Mouse (Mus musculus): ENCODE data around the gene Cfdp1. TPM values are rescaled to one million over a fixed set of nuclear protein-coding genes. Genes with fewer than 3 reads are reported as not detected.

Gene Cfdp1
- polyA plus RNA-seq, 1 experiment from 2014 or later = 195 TPM

DNA sequence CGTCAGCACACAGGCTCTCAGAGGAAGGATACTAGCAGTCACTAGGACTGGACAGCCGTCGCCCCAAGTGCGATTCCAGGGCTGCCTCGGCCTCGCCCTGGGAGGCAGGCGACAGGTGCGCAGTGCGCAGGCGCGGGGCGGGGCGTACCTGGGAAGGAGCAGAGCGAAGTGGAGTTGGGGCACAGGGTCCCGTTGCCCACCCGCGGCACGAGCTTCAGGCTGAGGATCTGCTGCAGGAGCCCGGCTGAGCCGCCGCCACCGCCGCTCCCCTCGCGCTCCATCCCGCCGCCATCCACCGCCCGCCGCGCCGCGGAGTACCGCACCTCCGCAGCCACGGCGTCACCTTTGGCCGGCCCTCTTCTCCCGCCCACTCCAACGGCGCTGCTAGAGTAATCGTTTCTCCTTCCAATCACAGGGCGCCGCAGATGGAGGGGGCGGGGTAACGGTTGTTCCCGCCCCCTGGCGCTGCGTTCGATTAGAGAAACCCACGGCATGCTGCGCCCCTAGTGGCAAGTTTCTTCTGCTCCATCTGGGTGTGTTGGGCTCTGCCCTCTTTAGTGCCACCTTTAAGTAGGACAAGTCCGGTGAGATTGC is 22.4 kb upstream of the Cfdp1 start, which contains the start of gene Tmem170:
TSS of gene Tmem170 (minus strand) at position 396 of the 594 bp plus-strand sequence.
- H3K36me3 ChIP-seq (ENCODE audit: insufficient read depth) = no peaks in the 10 kb centered on the region
- peak; percentile 95 for TF ChIP-seq CTCF (IDR thresholded peaks at IDR 0.05; ENCODE audit: low read depth)
- H3K9ac ChIP-seq = peak within 1 kb of the TSS; percentile 55
- H3K9me3 ChIP-seq (ENCODE audit: low read depth, low read length) = no peaks in the 10 kb centered on the region
- no peaks in the 10 kb centered on the region for H3K27me3 ChIP-seq (ENCODE audit: insufficient read depth, low read length)
- H3K27ac ChIP-seq (ENCODE audit: low read depth) = peak within 1 kb of the TSS; percentile 78
- peak; percentile 99 for DNase-seq
- peak; percentile 98 for ATAC-seq (ENCODE audit: insufficient read depth)
- WGBS = under 1% methylated on average over 51 of the region's 53 CpGs
- H3K4me1 ChIP-seq (ENCODE audit: insufficient read depth) = peaks cover 4% of the 10 kb centered on the region; the same call in 1 of the 2 replicates
- peak within 1 kb of the TSS; percentile 79 for H3K4me2 ChIP-seq
- H3K4me3 ChIP-seq (ENCODE audit: low read depth, low read length) = peak within 1 kb of the TSS; percentile 77

DNA sequence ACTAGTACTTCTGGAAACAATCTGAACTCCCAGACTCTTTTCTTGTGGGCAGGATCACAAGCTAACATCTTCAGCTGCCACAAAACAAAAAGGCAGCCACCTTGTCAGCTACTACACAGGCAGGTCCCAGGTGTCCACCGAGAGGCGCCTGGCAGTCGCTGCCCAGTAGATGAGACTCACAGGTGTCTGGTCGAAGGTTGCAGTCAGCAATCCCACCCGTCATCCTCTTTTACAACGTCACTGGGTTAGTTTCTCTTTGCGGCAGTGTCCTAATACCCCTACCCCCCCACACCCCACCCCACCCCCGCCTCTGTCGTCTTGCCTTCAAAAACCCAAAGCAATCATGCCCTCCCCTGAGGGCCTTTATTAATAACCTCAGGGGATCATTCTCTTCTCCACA is 21.7 kb upstream of the Cfdp1 start:
- H3K36me3 ChIP-seq (ENCODE audit: insufficient read depth) = no peaks in the 10 kb centered on the region
- peaks cover 4% of the 10 kb centered on the region; the same call in 1 of the 2 replicates for H3K4me1 ChIP-seq (ENCODE audit: insufficient read depth)
- no peak for DNase-seq
- TF ChIP-seq CTCF (IDR thresholded peaks at IDR 0.05; ENCODE audit: low read depth) = no peak
- peak overlapping the region; percentile 79 for H3K4me2 ChIP-seq
- H3K27ac ChIP-seq (ENCODE audit: low read depth) = 0 out of 2 replicates have a peak overlapping the region, but pooled peaks have one; percentile 78
- H3K9ac ChIP-seq = peak overlapping the region; percentile 55
- ATAC-seq (ENCODE audit: insufficient read depth) = peak; percentile 1; the same call in 1 of the 2 replicates
- WGBS = 24% methylated on average over 9 of the region's 9 CpGs
- H3K4me3 ChIP-seq (ENCODE audit: low read depth, low read length) = peak overlapping the region; percentile 77
- H3K27me3 ChIP-seq (ENCODE audit: insufficient read depth, low read length) = no peaks in the 10 kb centered on the region
- no peaks in the 10 kb centered on the region for H3K9me3 ChIP-seq (ENCODE audit: low read depth, low read length)

DNA sequence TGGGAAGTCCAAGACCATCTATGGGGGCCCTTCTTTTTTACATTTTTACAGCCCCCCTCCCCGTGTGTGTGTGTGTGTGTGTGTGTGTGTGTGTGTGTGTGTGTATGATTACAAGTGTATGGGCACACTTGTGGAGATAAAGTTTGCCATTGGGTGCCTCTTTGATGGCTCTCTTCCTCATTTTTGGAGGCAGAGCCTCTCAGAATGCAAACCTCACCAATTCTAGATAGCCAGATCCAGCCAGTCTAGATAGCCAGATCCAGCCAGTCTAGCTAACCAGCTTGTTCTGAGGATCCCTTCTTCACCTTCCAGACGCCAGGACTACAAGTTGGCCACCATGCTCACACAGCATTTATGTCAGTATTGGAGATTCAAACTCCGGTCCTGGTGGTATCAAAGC is 17.2 kb upstream of the Cfdp1 start:
- no peaks in the 10 kb centered on the region for H3K27me3 ChIP-seq (ENCODE audit: insufficient read depth, low read length)
- no peak overlapping the region for H3K4me2 ChIP-seq
- no peaks in the 10 kb centered on the region for H3K9me3 ChIP-seq (ENCODE audit: low read depth, low read length)
- H3K4me3 ChIP-seq (ENCODE audit: low read depth, low read length) = no peak overlapping the region
- no peak for ATAC-seq (ENCODE audit: insufficient read depth)
- no peak overlapping the region for H3K27ac ChIP-seq (ENCODE audit: low read depth)
- peaks cover 4% of the 10 kb centered on the region; the same call in 1 of the 2 replicates for H3K4me1 ChIP-seq (ENCODE audit: insufficient read depth)
- no peak overlapping the region for H3K9ac ChIP-seq
- TF ChIP-seq CTCF (IDR thresholded peaks at IDR 0.05; ENCODE audit: low read depth) = no peak
- 81% methylated on average over 3 of the region's 3 CpGs for WGBS
- no peak for DNase-seq
- H3K36me3 ChIP-seq (ENCODE audit: insufficient read depth) = 0 out of 2 replicates have a peak, but pooled peaks cover 4% of the 10 kb centered on the region

DNA sequence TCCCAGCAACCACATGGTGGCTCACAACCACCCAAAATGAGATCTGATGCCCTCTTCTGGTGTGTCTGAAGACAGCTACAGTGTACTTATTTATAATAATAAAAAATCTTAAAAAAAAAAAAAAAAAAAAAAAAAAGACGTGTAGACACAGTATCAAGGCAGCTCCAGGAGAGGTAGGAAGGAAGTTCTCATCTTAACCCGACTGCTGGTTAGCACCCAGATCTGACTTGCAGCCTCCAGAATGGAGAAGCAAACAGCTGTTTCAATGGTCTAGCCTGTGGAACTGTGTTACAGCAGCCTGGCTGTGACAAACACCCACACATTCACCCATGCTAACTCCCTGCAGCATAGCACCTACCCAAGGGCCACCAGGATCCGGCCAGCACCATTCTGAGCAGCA is 16.3 kb upstream of the Cfdp1 start:
- Histone ChIP-seq H3K4me2 (no peak overlapping the region), H3K4me1 (ENCODE audit: insufficient read depth) (no peaks in the 10 kb centered on the region), H3K36me3 (ENCODE audit: insufficient read depth) (peaks cover 13% of the 10 kb centered on the region; the same call in 1 of the 2 replicates), H3K9ac (no peak overlapping the region), H3K9me3 (ENCODE audit: low read depth, low read length) (no peaks in the 10 kb centered on the region), H3K4me3 (ENCODE audit: low read depth, low read length) (no peak overlapping the region), H3K27ac (ENCODE audit: low read depth) (no peak overlapping the region), H3K27me3 (ENCODE audit: insufficient read depth, low read length) (no peaks in the 10 kb centered on the region)
- 80% methylated on average over 3 of the region's 3 CpGs for WGBS
- ATAC-seq (ENCODE audit: insufficient read depth) (no peak), DNase-seq (no peak)
- TF ChIP-seq CTCF (IDR thresholded peaks at IDR 0.05; ENCODE audit: low read depth) = no peak

DNA sequence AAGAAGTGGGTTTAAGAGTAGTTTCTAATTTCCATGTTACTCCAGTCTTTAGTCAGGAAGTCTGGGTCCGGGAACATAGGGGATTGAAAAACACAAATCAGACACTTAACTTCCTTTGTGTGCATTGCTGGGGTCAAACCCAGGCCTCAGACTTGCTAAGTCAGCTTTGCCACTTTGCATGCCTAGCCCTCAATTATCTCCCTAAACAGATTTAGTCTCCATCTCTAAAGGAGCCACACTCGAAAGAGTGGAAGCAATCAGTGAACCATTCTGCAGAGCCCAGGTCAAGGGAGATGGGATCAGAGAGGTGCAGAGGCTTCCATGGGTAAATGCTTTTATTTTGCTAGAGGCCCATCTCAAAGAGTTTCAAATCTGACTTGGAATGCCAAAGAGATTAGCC is 14.6 kb upstream of the Cfdp1 start:
- no peaks in the 10 kb centered on the region for H3K4me1 ChIP-seq (ENCODE audit: insufficient read depth)
- 35% methylated on average over 2 of the region's 2 CpGs for WGBS
- H3K9me3 ChIP-seq (ENCODE audit: low read depth, low read length) = no peaks in the 10 kb centered on the region
- TF ChIP-seq CTCF (IDR thresholded peaks at IDR 0.05; ENCODE audit: low read depth) = no peak
- H3K9ac ChIP-seq = no peak overlapping the region
- no peak overlapping the region for H3K4me3 ChIP-seq (ENCODE audit: low read depth, low read length)
- ATAC-seq (ENCODE audit: insufficient read depth) (no peak), DNase-seq (no peak)
- peaks cover 16% of the 10 kb centered on the region; the same call in 1 of the 2 replicates for H3K36me3 ChIP-seq (ENCODE audit: insufficient read depth)
- H3K27me3 ChIP-seq (ENCODE audit: insufficient read depth, low read length) = no peaks in the 10 kb centered on the region
- no peak overlapping the region for H3K4me2 ChIP-seq
- no peak overlapping the region for H3K27ac ChIP-seq (ENCODE audit: low read depth)

DNA sequence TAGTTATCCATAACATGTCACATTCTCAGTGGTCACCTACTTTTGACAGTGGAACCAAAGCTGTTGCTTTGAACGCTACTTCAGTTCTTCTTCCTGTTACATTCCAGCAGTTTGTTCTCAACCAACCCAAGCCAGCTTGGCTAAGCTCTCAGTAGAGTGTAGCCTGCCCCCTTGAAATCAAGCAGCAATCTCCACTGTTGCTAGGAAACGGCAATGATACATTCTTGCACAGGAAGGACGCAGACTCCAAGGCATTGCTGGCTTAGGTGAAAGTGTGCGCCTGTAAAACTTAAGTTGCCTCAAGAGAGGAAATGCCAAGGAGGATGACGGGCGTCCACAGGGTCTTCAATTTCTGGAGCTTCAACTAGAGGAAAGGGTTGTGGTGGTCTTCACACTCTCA is 11.8 kb upstream of the Cfdp1 start:
- no peak overlapping the region for H3K27ac ChIP-seq (ENCODE audit: low read depth)
- WGBS = 68% methylated on average over 6 of the region's 6 CpGs
- H3K9ac ChIP-seq = no peak overlapping the region
- TF ChIP-seq CTCF (IDR thresholded peaks at IDR 0.05; ENCODE audit: low read depth) = no peak
- H3K27me3 ChIP-seq (ENCODE audit: insufficient read depth, low read length) = no peaks in the 10 kb centered on the region
- H3K4me2 ChIP-seq = no peak overlapping the region
- H3K36me3 ChIP-seq (ENCODE audit: insufficient read depth) = peaks cover 16% of the 10 kb centered on the region; the same call in 1 of the 2 replicates
- H3K4me3 ChIP-seq (ENCODE audit: low read depth, low read length) = no peak overlapping the region
- H3K9me3 ChIP-seq (ENCODE audit: low read depth, low read length) = no peaks in the 10 kb centered on the region
- ATAC-seq (ENCODE audit: insufficient read depth) (peak; percentile 56; the same call in 1 of the 2 replicates), DNase-seq (peak; percentile 62)
- H3K4me1 ChIP-seq (ENCODE audit: insufficient read depth) = no peaks in the 10 kb centered on the region

DNA sequence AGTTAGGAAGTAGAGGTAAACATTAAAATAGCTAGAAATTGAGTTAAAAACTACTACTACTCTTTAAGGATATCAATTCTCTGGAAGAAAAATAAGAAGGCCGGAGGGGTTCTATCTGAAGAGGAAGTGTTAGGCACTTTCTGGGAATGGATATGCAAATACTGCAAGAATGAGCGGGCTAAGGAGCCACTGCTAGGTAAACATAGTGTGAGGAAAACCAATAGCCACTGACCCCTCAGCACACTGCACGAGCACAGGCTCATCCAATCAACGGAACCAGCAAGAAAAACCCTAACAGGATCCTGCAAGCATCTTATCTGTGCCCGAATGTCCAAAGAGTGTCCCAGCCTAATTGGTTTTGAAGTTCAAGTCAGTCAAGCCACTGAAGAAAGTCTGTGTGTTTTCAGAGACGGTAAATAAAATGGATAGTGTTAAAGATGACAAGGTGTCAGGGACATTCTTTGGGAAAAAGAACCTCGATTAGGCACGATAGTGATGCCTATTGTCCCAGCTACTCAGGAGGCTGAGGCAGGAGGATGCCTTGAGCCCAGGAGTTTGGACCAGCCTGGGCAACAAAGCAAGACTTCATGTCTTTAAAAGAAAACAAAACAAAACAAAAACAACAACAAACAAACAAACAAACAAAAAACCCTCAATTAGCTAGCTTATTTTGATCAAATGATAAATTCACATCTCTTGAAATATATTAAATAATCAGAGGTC is 11.2 kb upstream of the Cfdp1 start:
- Histone ChIP-seq H3K27ac (ENCODE audit: low read depth) (no peak overlapping the region), H3K36me3 (ENCODE audit: insufficient read depth) (peaks cover 16% of the 10 kb centered on the region; the same call in 1 of the 2 replicates), H3K9me3 (ENCODE audit: low read depth, low read length) (no peaks in the 10 kb centered on the region), H3K27me3 (ENCODE audit: insufficient read depth, low read length) (no peaks in the 10 kb centered on the region), H3K4me3 (ENCODE audit: low read depth, low read length) (no peak overlapping the region), H3K9ac (no peak overlapping the region), H3K4me2 (no peak overlapping the region), H3K4me1 (ENCODE audit: insufficient read depth) (no peaks in the 10 kb centered on the region)
- DNase-seq = no peak
- ATAC-seq (ENCODE audit: insufficient read depth) = no peak
- 72% methylated on average over 8 of the region's 8 CpGs for WGBS
- no peak for TF ChIP-seq CTCF (IDR thresholded peaks at IDR 0.05; ENCODE audit: low read depth)
